Mouse (Mus musculus): ENCODE data around the gene Vmn2r3.
"Not testable (repeated sequence)": the region's sequence is repeated elsewhere in the genome, so short reads cannot be mapped to it uniquely, and the experiment has no call there.

Gene Vmn2r3

DNA sequence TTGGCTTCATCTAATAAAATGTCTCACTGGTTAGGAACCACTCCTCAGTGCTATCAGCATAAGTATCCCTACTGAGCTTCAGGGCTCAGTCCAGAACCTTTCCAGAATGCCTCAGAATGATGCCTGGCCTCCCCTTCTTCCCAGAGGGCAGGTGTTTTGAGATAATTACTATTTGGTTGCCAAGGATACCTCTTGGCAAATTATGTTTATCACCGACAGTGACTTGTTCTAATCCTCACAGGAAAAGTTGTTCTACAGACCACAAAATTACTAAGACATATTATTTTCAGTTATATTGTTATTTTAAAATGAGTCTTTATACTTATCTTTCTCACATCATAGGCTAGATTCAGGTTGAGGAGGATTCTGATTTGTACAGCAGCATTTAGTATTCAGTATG is at the start of gene Vmn2r3:
Gene Vmn2r3 (minus strand): TSS at position 101 of the 400 bp plus-strand sequence.
- DNase-seq, result no peak

DNA sequence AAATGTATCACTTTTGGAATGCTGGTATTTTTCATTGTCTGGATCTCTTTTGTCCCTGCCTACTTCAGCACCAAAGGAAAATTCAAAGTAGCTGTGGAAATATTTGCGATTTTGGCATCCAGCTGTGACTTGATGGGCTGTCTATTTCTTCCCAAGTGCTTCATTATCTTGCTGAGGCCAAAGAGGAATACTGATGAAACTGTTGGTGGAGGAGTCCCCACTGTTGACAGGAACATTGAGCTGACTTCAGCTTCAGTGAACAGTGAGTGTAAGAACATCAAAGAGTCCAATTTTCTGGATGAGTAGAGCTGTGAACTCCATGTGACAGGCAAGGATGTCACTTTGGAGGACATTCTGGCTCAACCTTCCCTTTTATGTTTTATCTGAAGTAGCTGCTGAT is 43.0 kb upstream of the Vmn2r3 start:
- DNase-seq, result no peak

DNA sequence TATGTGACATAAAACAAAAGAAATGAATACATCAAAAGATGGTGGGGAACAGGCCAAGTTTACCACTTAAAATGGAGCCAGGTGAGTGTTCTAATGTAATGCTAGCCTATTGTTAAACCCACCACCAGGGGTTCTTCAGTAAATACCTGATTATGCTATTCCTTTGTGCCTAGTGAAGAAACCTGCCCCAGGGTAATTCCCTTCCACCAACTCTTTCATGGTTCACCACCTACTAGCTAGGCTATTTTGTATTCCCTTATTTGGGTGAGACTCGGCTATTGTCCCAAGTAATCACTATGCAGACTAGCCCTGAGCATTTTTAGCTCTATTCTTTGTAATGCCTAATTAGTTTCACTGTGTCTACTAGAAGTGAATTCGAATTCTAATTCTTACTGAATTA is 32.3 kb upstream of the Vmn2r3 start:
- DNase-seq, result no peak

- no peak for DNase-seq
Measured at GRCm38 (mm10) chr3:64306799-64307198, 17.3 kb upstream of the Vmn2r3 start.

DNA sequence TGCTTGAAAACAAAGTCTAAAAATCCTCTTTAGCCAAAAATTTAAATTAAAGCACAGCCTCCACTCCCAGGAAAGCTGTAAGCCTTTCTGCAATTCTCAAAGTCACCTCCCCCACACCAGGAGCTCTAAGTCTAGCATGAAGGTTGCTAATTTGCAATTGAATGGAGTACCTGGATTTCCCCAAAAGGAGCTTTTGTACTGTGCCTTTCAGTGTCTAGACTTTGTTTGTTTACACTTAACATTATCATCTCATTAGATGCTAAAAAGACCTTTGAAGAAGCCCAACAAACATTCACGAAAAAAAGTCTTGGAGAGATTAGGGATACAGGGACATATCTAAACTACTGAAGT is 23.8 kb downstream of the Vmn2r3 start:
- no peak for DNase-seq

GRCm38 (mm10) chr3:64265056-64265761 is 24.3 kb downstream of the Vmn2r3 start:
- not testable (repeated sequence) for DNase-seq

GRCm38 (mm10) chr3:64259582-64259981 is 29.9 kb downstream of the Vmn2r3 start:
- DNase-seq, result no peak

- no peak for DNase-seq
Measured at GRCm38 (mm10) chr3:64251646-64252045, 37.9 kb downstream of the Vmn2r3 start.

- not testable (repeated sequence) for DNase-seq
Measured at GRCm38 (mm10) chr3:64250461-64250860, 39.0 kb downstream of the Vmn2r3 start.

DNA sequence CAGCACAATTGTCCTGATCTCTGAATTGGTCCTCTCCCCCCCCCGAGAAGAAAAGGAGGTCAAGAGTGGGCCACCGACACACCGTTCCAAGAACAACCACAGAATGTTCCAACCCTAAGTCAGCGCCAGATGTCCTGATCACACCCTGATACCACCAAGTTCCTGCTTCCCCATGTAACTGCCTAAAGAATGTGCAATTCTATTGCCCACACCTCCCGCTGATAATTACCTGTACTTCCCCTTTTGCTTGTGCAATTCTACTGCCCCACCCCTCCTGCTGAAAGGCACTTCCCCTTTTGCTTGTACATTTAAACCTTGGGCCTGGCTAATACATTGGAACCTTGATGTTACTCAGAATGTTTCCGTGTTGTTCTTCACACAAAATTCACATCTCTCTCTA is 54.0 kb downstream of the Vmn2r3 start:
- not testable (repeated sequence) for DNase-seq

- not testable (repeated sequence) for DNase-seq
Measured at GRCm38 (mm10) chr3:64233655-64234054, 55.9 kb downstream of the Vmn2r3 start.

DNA sequence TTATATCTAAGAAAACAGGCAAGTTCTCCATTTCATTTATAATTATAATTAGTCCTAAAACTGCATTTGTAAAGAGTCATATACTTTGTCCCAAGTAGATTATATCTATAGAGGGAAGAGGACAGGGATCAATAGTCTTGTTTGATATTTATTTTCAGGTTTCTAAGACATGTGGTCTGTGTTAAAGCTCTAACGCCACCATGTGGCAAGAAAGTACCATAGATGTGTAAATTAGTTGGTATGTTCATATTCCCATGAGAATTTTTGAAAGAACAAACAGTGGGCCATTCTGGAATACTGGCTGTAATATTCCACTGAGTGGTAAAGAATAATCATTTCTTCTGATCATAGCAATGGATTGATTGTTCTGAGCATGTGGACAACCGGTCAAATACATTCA is 62.3 kb downstream of the Vmn2r3 start:
- no peak for DNase-seq

Data from lung, adult 18-20 months (tissue).